Mouse (Mus musculus): ENCODE data around the gene Gm10203. TPM values are rescaled to one million over a fixed set of nuclear protein-coding genes. Genes with fewer than 3 reads are reported as not detected.

Gene Gm10203
- polyA plus RNA-seq (2012; rRNA removed; ENCODE audit: low replicate concordance): not detected in 2 replicates

DNA sequence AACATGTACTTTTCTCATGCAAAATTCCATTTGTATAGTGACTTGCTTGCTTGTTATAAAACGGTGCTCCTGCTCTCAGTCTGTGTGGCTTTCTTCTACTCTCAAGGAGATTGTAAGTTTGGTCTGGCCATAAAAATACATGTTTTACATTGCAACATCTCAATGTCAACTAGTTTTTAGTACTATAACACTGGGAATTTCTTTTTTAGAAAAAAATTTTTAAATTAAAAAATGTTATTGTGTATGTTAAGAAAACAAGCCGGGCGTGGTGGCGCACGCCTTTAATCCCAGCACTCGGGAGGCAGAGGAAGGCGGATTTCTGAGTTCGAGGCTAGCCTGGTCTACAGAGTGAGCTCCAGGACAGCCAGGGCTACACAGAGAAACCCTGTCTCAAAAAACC is at the start of gene Gm10203:
TSS of gene Gm10203 (plus strand) at position 301 of the 400 bp plus-strand sequence.

GRCm38 (mm10) chr6:149101076-149101942 is 28.7 kb upstream of the Gm10203 start, which contains the start of gene Dennd5b:
Gene Dennd5b, minus strand, starts transcription at chr6:149101680.

DNA sequence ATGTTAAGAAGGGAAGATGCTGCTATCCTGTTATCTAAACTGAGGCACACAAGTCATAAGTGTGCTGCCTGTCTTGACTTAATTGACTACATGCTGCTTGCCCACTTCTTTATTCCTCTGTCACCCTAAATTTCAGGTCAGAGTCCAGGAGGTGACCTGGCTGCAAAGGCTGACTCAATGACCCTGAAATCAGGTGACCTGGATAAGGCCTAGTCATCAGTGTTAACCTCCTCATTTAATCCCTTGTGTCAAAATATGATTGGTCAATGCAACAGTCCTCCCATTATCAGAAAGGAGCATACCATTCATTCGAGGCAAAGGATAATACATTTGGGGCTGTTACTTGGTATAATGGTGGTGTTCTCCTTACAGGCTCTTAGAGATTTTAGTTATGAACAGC is 9.5 kb downstream of the Gm10203 start, which contains the start of gene Etfbkmt:
TSS of gene Etfbkmt (plus strand) at position 379 of the 400 bp plus-strand sequence.

Other genes with a start within 250 kb of the Gm10203 start
- gene Caprin2, start 233.9 kb upstream of the Gm10203 start, polyA plus RNA-seq (2012; rRNA removed; ENCODE audit: low replicate concordance): 1.7 and 5.9 TPM in 2 replicates
- gene Sinhcaf, start 183.7 kb upstream of the Gm10203 start, polyA plus RNA-seq (2012; rRNA removed; ENCODE audit: low replicate concordance): 0.63 and 1.0 TPM in 2 replicates
- gene Dennd5b, start 28.5 kb upstream of the Gm10203 start, polyA plus RNA-seq (2012; rRNA removed; ENCODE audit: low replicate concordance): 16.9 and 32.9 TPM in 2 replicates
- gene Etfbkmt, start 9.7 kb downstream of the Gm10203 start, polyA plus RNA-seq (2012; rRNA removed; ENCODE audit: low replicate concordance): 1.2 and 1.5 TPM in 2 replicates
- 6.8 and 8.6 TPM in 2 replicates for gene Amn1, start 58.5 kb downstream of the Gm10203 start, polyA plus RNA-seq (2012; rRNA removed; ENCODE audit: low replicate concordance)
- 3.2 and 4.4 TPM in 2 replicates for gene Resf1, start 179.2 kb downstream of the Gm10203 start, polyA plus RNA-seq (2012; rRNA removed; ENCODE audit: low replicate concordance)

Measured in duodenum, adult 2 months (tissue).